Mouse (Mus musculus): Measurements from ENCODE around the gene Tsacc.

- TF ChIP-seq PAX5 (IDR thresholded peaks at IDR 0.05; ENCODE audit: low read length): no peak
- no peak for TF ChIP-seq CHD2 (IDR thresholded peaks at IDR 0.05; ENCODE audit: low read length)
- TF ChIP-seq CTCF (conservative IDR thresholded peaks at IDR 0.05 in 1 of 2, IDR thresholded peaks at IDR 0.05 in 1 of 2; ENCODE audit: low read depth in 2 of 2, low read length in 2 of 2): no peak
- TF ChIP-seq MEF2A (IDR thresholded peaks at IDR 0.05; ENCODE audit: borderline replicate concordance, low read depth, low read length): no peak
- TF ChIP-seq HCFC1 (IDR thresholded peaks at IDR 0.05; ENCODE audit: low read depth, low read length): no peak
- TF ChIP-seq TBP (conservative IDR thresholded peaks at IDR 0.05; ENCODE audit: low read depth, low read length): no peak
- peak; percentile 76 for TF ChIP-seq ETS1 (conservative IDR thresholded peaks at IDR 0.05; ENCODE audit: low read depth, low read length)
Observed at GRCm38 (mm10) chr3:88234041-88234440, 62.8 kb downstream of the Tsacc start.
